Mouse (Mus musculus) right cerebral cortex, postnatal 14 days (tissue): Measurements from ENCODE around the gene Pde1c.

ENCODE experiments used
- DNase-seq: peaks from one replicate; pipeline ENCODE4 v3.0.0; 2022

Gene Pde1c

GRCm38 (mm10) chr6:56441501-56441900 lies 127.4 kb downstream of the Pde1c start:
- no peak for DNase-seq

- DNase-seq, result no peak
Observed at GRCm38 (mm10) chr6:56425846-56426245, 143.1 kb downstream of the Pde1c start.

DNA sequence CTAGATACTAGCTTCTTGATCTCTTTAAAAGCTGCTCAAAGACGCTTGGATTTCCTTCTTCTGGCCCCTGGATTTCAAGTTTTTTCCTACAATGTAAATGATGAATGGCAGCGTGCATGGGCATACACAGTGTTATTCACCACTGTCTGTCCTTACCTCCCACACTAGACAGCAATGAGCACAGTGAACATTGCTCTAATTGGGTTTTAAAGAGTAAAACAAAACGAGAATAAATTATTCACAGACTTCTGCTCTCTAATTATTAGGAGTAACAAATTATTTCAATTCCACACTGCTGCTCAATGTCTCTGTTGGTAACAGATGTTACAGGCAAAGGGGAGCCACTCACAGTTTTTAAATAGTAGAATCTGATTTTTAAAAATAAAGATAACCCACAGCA lies 146.0 kb downstream of the Pde1c start:
- no peak for DNase-seq

DNA sequence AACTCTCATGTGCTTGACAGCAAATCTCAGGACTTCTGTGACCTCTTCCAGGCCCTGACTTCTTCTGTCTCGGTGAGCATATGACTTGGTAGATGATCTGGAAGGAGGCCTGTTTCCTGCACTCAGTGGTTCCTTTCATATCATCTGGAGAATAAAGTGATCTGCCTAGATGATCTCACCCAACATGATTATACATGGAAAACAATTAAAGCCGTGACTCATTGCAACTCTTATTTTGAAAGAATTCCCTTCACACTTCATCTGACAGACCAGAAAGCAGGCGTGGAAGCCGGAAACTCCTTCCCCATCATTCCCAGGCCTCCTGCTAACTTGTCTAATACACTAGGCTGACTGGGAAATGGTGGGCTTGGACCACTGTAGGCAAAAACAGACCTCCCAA lies 152.7 kb downstream of the Pde1c start:
- DNase-seq, result no peak

- DNase-seq, result no peak
Observed at GRCm38 (mm10) chr6:56389178-56389577, 179.7 kb downstream of the Pde1c start.

DNA sequence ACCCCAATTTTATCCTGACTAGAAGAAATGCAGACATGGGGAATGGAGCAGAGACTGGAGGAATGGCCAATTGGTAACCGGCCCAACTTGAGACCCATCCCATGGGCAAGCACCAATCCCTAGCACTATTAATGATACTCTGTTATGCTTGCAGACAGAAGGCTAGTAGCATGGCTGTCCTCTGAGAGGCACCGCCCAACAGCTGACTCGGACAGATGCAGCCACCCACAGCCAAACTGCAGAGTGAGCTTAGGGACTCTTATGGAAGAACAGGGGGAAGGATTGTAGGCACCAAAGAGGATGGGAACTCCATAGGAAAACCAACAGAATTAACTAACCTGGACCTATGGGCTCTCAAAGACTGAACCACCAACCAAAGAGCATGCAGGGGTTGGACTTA lies 192.5 kb downstream of the Pde1c start:
- DNase-seq, result no peak

DNA sequence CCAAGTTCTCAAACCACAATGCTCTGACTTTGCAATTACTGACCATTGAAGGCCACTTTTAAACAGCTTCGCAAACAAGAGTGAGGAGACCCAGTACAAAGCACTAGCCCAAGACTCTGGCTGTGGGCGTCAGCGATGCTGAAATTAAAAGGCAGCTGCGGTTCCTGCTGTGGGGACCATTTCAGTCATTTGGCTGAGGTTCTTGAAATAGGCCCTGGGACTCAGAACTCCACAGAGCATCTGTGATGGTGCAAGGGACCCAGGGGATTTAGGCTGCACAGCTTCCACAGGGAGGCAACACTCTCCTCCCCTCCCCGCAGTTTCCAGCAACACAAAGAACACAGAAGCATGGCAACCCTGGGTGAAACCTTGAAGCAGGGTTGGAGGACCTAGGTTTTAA lies 194.7 kb downstream of the Pde1c start:
- no peak for DNase-seq

GRCm38 (mm10) chr6:56373753-56374152 lies 195.2 kb downstream of the Pde1c start:
- DNase-seq, result no peak

DNA sequence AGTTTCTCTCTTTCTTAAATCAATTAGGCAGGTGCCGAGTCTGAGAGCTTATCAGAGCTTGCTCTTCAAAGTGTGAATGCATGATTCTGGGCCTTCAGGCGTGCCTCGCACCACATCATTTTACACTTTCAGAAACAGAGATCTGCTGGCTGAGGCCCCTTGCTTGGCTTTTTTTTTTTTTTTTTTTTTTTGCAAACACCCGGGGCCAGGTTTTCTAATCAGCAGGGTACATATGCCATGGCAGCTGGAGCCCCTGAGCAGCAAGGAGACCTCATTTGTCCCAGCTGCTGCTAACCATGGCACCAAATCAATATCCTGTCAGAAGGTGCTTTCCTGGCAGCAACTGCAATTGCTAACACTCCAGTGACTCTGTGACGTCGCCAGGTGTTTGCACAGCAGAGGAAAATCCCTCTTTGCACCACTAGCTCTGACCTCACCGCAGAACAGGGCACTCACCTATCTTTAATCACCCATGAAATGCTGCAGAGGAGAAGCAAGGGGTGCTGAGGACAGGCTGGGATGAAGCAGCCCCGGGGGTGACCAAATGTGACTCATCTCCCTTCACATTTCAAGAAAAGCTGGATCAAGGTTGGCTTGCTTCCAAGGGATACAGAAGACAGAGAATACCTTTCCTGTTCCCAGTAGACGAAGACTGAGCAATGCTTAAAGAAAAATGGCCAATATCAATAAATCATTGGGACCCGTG lies 195.7 kb downstream of the Pde1c start:
- DNase-seq, result no peak

DNA sequence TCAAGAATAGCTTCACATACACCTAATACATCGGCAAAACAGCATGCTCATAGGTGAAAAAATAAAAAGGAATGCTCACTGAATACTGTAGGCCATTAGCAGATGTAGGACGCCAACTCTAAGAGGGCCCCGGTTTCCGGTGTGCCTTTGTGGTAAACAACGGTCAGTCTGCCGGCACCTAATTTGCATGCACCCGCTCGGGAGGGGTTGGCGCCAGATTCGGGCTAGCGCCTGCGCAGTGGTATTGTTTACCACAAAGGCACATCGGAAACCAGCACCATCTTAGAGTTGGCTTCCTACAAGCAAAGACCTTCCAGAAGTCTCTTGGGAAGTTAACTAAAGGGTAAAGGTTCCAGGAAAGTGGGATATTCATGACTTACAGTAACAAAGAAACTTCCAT lies 199.4 kb downstream of the Pde1c start:
- no peak for DNase-seq

GRCm38 (mm10) chr6:56368116-56368515 lies 200.8 kb downstream of the Pde1c start:
- DNase-seq, result no peak

- DNase-seq, result no peak
Observed at GRCm38 (mm10) chr6:56367257-56367656, 201.6 kb downstream of the Pde1c start.

DNA sequence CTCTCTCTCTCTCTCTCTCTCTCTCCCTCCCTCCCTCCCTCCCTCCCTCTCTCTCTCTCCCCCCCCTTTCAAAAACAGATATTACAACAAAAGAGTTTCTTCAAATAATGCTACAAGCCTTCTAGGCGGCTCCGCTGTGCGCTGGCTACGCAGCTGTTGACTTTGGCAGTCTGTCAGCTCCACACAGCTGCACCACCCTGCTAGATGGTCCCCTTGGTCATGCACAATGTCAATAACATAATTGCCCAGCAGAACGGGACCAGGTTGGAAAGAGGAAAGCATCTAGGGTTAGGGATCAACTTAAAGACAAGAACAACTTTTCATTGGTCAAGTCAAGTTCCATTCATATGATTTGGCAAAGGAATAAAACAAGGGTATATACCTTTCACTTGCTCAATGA lies 206.3 kb downstream of the Pde1c start:
- DNase-seq, result no peak

DNA sequence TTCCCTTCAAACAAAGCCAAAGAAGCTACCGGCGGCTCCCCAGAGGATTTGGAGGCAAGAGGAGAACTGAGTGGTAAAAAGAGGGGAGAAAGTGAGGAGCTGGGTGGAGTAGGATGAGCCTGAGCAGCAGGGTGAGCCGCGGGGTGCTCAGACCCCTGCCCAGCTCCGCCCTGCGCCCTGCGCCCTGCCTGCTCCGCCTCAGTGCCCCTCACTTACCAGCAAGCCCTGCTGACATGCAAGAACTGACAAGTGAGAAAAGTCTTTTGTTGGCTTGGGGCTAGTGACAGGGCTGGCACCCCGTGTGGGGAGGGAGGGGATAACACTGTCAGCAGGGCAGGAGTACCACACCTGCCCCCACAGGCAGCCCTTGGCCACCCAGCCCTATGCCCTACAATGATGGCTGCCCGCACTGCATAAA lies 206.8 kb downstream of the Pde1c start:
- no peak for DNase-seq

DNA sequence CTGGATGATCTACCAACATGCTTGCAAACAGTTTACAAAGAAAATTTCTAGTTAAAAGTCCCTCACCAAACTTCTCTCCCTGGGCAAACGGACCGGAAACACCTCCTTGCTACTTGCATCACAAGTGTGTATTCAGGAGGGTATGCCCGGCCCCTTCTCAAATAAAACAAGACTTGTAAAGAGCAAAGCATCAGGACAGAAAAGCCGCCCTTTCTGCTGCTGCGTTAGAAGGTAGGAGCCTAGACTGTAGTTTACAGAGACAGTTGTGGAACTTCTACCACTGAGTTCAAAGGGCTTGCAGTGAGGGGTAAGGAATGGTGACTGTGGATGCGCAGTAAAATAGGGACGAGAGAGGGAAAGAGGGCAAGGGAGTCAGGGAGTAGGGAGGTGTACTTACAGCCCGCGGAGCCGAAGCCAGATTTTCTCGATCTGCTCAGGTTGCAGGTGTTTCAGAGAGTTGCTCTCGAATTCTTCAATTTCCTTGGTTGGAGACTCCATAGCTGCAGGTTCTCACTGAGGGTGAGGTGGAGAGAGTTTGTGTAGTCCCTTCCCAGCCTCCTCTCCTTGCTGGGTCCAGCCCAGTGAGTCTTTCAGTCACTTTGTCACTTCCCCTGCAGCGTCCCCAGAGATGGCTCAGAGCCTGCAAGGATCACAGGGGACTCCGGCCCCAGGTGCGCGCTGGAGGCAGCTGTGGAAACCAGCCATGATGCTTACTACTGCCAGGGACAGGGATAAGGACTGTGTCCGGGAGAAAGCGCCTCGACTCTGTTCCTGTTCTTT lies 207.4 kb downstream of the Pde1c start:
- no peak for DNase-seq

- no peak for DNase-seq
Observed at GRCm38 (mm10) chr6:56360086-56360485, 208.8 kb downstream of the Pde1c start.

DNA sequence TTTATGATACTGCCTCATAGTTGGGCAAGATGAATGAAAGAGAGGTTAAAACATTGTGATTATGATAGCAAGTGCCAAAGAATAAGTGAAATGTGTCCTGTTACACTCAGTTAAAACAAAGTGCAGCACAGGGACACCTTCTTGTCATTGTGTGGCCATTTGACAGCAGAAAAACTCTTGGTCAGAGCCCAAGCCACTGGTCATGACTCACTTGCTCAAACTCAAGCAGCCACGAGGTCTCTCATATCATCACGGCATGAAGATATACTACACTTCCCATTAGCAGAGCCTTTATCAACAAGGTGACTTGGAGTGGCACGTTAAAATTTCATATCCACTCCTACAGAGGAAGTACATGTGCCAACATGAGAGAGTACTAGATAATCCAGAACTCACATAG lies 209.8 kb downstream of the Pde1c start:
- DNase-seq, result no peak

GRCm38 (mm10) chr6:56347207-56347606 lies 221.7 kb downstream of the Pde1c start:
- DNase-seq, result no peak

DNA sequence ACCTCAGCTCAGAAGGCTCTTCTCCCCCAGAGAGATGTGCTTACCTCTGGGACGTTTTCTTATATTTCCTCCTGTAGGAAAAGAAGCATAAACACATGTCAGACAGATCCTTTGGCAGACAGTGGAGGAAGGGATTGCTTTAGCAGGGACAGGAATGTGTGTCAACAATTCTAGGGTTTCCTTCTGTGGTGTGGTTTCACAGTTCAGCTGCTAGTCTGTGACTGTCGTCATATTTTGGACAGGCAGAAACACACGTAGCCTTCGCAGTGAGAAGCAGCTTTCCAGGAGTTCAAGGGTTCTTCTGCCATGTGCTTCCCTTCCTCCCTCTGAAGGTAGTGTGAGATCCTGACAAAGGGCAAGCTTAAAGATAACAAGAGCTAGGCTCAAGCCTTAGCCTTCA lies 223.8 kb downstream of the Pde1c start:
- no peak for DNase-seq

- no peak for DNase-seq
Observed at GRCm38 (mm10) chr6:56342005-56342404, 226.9 kb downstream of the Pde1c start.

DNA sequence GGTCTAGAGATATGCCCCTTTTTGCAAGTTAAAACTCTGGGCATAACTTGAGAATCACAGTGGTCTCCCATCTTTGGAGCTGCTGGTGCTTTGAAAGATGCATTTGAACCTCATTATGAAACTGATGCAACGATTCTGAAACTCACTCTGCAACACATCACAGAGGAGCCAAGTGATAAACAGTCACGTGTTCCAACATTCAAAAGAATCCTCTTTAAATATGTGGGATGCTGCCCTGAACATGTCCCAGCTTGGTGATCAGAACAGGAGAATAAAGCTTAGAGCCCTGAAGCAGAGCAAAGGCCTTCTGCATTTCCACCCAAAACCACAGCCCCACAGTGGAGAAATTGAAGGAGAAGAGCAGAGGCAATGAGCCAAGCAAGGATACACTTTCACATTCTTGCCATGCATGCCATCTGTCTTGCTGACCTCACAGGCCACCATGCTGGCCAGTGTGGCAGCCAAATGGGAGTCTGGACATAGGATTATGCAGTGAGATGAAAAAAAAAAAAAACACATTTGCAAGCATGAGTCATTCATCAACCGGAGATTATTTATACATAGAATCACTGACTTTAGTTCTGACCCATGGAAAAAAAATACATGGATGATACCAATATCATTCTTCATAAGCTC lies 233.0 kb downstream of the Pde1c start:
- DNase-seq, result no peak

DNA sequence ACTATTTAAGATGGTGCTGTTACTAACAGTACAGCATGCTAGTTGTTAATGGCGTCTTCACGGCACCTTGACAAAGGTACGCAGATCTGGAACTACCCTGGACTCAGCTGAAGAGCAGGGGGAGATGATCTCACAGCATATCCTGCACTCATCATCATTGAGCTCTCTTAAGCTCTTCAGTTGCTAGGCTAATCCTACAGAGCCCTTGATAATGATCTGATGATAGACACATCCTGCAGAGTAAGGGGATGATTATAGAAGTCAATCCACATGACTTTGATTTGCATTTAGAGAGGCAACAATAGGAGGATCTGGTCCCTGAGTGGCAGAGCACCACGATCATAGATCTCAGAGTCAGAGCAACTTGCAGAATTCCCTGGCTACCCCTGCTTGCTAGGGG lies 236.8 kb downstream of the Pde1c start:
- DNase-seq, result no peak

- DNase-seq, result no peak
Observed at GRCm38 (mm10) chr6:56331432-56331831, 237.5 kb downstream of the Pde1c start.

DNA sequence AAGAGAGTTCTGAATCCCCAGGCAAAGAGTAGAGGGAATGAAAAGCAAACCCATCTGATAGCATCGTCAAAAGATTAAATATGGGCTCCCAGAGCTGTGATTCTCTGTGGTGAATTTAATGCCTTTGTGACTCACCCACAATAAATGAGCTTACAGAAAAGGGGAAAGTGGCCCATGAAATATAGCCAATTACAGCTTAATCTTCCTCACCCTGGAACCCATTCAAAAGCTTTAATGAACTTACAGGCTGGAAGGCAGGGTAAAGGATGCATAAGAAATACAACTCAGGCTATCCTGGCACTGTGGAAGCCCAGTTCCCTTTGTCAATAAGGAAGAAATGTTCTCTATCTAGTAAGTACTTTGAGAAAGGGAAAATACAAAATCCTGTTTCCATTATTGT lies 240.8 kb downstream of the Pde1c start:
- DNase-seq, result no peak
